Mouse (Mus musculus): Measurements from ENCODE around the gene Smco3. TPM values are rescaled to one million over a fixed set of nuclear protein-coding genes. Genes with fewer than 3 reads are reported as not detected.
"Not testable (repeated sequence)": the region's sequence is repeated elsewhere in the genome, so short reads cannot be mapped to it uniquely, and the experiment has no call there.

Smco3 gene
- polyA plus RNA-seq, 1 experiment from 2014 or later, result not detected

DNA sequence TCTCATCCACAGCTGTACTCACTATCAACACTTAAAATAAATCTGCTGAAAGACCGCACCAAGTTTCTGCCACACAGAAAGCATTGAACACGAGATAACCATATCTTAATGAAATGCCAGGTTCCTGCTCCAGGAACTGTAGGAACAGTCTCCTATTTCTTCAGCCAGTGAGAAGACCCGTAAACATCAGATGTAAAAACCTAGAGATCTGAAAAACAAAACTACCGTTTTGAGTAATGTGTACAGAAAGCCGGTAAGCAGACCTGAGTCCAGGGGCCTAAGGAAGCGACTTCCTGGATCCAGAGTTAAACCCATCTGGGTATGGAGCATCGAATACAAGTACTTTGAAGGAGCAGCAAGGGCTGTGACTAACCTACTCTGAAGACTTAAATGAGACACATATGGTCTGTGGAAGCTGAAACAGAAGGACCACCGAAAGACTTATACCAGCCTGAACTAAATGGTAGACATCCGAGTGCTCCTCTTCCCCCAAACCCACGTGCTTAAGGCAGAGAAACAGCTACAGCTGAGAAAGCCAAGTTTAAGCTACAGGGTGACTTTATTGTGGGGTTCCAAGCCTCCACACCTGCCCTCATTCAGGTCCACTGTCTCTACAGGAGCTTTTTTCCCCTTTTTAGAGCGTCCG is 32.0 kb downstream of the Smco3 start:
- H3K27me3 ChIP-seq (ENCODE audit: control insufficient read depth, insufficient read depth, low read length), result no peaks in the 10 kb centered on the region
- H3K36me3 ChIP-seq (ENCODE audit: control insufficient read depth, insufficient read depth, low read length), result no peaks in the 10 kb centered on the region
- H3K9ac ChIP-seq (ENCODE audit: low read length), result peak overlapping the region; percentile 99
- H3K4me2 ChIP-seq (ENCODE audit: low read depth, severe bottlenecking), result peak overlapping the region; percentile 69
- H3K27ac ChIP-seq (replicated peaks; ENCODE audit: low read depth, low read length), result peak overlapping the region; percentile 100
- peak; percentile 6 for ATAC-seq (ENCODE audit: insufficient number of reproducible peaks, low FRiP score, low TSS enrichment, low read depth)
- DNase-seq (ENCODE audit: low spot score), result no peak
- H3K4me3 ChIP-seq (ENCODE audit: low read depth, low read length), result peak overlapping the region; percentile 64
- H3K9me3 ChIP-seq (ENCODE audit: control insufficient read depth, low read length), result no peaks in the 10 kb centered on the region
- H3K4me1 ChIP-seq (ENCODE audit: control insufficient read depth, insufficient read depth, low read length), result peaks cover 7% of the 10 kb centered on the region; the same call in 1 of the 2 replicates
- WGBS, result 22% methylated on average over 12 of the region's 12 CpGs

DNA sequence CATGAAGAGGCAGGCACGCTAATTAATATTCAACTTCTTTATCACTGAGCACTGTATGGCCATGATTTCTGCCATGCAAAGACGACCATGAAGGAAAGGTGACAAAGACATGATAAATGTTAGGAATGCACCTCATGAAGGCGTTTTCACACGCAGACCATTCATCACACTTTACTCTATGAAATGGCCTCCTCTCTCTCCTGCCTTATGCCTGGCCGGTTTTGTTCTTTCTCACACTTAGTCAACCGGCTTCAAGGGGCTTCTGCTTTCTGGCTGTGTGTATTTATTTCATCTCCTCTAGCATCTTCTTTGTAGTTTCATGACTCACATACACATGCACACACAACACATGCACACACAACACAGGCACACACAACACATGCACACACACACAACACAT is 34.0 kb downstream of the Smco3 start:
- Histone ChIP-seq H3K9ac (ENCODE audit: low read length) (no peak overlapping the region), H3K9me3 (ENCODE audit: control insufficient read depth, low read length) (no peaks in the 10 kb centered on the region), H3K4me2 (ENCODE audit: low read depth, severe bottlenecking) (no peak overlapping the region), H3K27ac (replicated peaks; ENCODE audit: low read depth, low read length) (no peak overlapping the region), H3K27me3 (ENCODE audit: control insufficient read depth, insufficient read depth, low read length) (no peaks in the 10 kb centered on the region), H3K4me1 (ENCODE audit: control insufficient read depth, insufficient read depth, low read length) (peaks cover 7% of the 10 kb centered on the region; the same call in 1 of the 2 replicates), H3K4me3 (ENCODE audit: low read depth, low read length) (no peak overlapping the region), H3K36me3 (ENCODE audit: control insufficient read depth, insufficient read depth, low read length) (no peaks in the 10 kb centered on the region)
- no peak for ATAC-seq (ENCODE audit: insufficient number of reproducible peaks, low FRiP score, low TSS enrichment, low read depth)
- 86% methylated on average over 6 of the region's 6 CpGs for WGBS
- DNase-seq (ENCODE audit: low spot score), result no peak

DNA sequence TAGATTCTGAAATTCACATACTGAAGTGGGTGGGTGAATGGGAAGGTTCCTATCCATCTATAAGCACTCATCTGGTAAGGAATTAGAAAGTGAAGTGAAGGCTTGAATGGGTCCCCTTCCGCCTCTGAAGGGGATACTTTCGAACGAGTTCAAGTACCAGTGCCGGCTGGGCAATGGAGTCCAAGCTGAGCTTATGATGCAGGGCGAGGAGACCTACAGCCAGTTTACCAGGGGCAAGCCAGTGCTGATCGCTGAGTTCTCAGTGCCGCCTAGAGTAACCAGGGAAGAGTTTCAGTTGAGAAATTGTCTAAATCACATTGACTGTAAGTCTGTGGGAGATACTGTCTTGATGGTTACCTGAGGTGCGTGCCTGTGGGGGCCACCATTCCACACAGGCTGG is 34.5 kb downstream of the Smco3 start:
- WGBS, result 92% methylated on average over 8 of the region's 8 CpGs
- Histone ChIP-seq H3K9me3 (ENCODE audit: control insufficient read depth, low read length) (no peaks in the 10 kb centered on the region), H3K9ac (ENCODE audit: low read length) (no peak overlapping the region), H3K27ac (replicated peaks; ENCODE audit: low read depth, low read length) (no peak overlapping the region), H3K4me2 (ENCODE audit: low read depth, severe bottlenecking) (no peak overlapping the region), H3K36me3 (ENCODE audit: control insufficient read depth, insufficient read depth, low read length) (no peaks in the 10 kb centered on the region), H3K27me3 (ENCODE audit: control insufficient read depth, insufficient read depth, low read length) (no peaks in the 10 kb centered on the region), H3K4me1 (ENCODE audit: control insufficient read depth, insufficient read depth, low read length) (peaks cover 7% of the 10 kb centered on the region; the same call in 1 of the 2 replicates), H3K4me3 (ENCODE audit: low read depth, low read length) (no peak overlapping the region)
- peak; percentile 18 for DNase-seq (ENCODE audit: low spot score)
- no peak for ATAC-seq (ENCODE audit: insufficient number of reproducible peaks, low FRiP score, low TSS enrichment, low read depth)

DNA sequence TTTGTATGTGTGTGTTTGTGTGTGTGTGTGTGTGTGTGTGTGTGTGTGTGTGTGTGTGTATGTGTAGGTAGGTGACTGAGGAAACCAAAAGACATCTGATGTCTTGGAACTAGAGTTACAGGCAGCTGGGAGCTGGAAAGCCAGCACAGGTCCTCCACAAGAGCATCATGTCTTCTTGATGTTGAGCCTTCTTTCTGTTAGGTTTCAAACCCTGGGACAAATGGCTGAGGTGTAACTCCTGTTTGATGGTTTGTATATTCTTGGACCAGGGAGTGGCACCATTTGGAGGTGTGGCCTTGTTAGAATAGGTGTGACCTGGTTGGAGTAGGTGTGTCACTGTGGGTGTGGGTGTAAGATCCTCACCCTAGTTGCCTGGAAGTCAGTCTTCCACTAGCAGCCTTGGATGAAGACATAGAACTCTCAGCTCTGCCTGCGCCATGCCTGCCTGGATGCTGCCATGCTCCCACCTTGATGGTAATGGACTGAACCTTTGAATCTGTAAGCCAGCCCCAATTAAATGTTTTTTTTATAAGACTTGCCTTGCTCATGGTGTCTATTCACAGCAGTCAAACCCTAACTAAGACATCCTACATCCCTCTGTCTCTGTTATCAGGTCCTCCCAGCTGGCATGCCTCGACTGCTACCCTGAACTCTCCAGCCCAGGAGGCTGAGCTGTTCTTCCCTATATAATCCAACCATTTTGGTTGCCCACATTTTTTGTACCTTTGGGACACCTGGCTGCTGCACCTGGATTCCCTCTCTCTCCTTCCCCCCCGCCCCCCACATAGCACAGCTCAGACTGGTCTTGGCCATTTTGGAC is 37.2 kb downstream of the Smco3 start:
- H3K4me2 ChIP-seq (ENCODE audit: low read depth, severe bottlenecking); H3K4me3 ChIP-seq (ENCODE audit: low read depth, low read length); H3K36me3 ChIP-seq (ENCODE audit: control insufficient read depth, insufficient read depth, low read length); H3K27ac ChIP-seq (replicated peaks; ENCODE audit: low read depth, low read length); DNase-seq (ENCODE audit: low spot score); H3K9me3 ChIP-seq (ENCODE audit: control insufficient read depth, low read length); ATAC-seq (ENCODE audit: insufficient number of reproducible peaks, low FRiP score, low TSS enrichment, low read depth); H3K9ac ChIP-seq (ENCODE audit: low read length); H3K27me3 ChIP-seq (ENCODE audit: control insufficient read depth, insufficient read depth, low read length); H3K4me1 ChIP-seq (ENCODE audit: control insufficient read depth, insufficient read depth, low read length): not testable (repeated sequence)
- WGBS, result 83% methylated on average over 3 of the region's 3 CpGs

DNA sequence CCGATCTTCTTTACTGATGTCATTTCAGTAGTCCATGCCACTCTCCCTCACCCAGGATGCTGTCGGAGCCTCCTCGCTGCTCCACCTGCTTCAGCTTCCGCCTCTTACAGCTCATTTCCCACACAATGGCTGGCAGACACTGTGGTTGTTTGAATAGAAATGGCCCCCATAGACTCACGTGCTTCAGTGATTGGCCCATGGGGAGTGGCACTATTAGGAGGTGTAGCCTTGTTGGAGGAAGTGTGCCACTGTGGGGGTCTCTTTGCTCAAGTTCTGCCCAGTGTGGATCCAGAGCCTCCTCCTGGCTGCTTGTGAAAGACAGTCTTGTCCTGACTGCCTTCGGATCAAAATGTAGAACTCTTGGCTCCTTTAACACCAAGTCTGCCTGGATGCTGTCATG is 39.4 kb downstream of the Smco3 start:
- Histone ChIP-seq H3K36me3 (ENCODE audit: control insufficient read depth, insufficient read depth, low read length) (no peaks in the 10 kb centered on the region), H3K9me3 (ENCODE audit: control insufficient read depth, low read length) (no peaks in the 10 kb centered on the region), H3K27me3 (ENCODE audit: control insufficient read depth, insufficient read depth, low read length) (no peaks in the 10 kb centered on the region), H3K4me2 (ENCODE audit: low read depth, severe bottlenecking) (no peak overlapping the region), H3K4me3 (ENCODE audit: low read depth, low read length) (no peak overlapping the region), H3K27ac (replicated peaks; ENCODE audit: low read depth, low read length) (no peak overlapping the region), H3K4me1 (ENCODE audit: control insufficient read depth, insufficient read depth, low read length) (no peaks in the 10 kb centered on the region), H3K9ac (ENCODE audit: low read length) (no peak overlapping the region)
- 69% methylated on average over 6 of the region's 6 CpGs for WGBS
- no peak for ATAC-seq (ENCODE audit: insufficient number of reproducible peaks, low FRiP score, low TSS enrichment, low read depth)
- DNase-seq (ENCODE audit: low spot score), result no peak

DNA sequence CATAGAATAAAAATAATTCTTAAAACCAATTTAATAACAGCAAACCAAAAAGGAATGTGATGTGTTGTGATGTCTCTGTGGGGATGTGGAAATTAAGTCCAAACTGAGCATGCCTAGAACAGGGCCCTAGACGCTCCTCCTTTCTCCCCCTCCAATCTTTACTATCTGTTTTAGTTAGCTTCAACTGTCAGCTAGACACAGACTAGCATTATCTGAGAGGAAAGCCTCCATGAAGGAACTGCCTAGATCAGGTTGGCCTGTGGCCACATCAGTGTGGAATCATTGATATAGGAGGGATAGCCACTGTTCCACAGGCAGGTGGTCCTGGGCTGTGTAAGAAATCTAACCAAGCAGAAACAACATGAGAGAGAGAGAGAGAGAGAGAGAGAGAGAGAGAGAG is 40.1 kb downstream of the Smco3 start:
- WGBS, result 52% methylated on average over 1 of the region's 1 CpGs
- DNase-seq (ENCODE audit: low spot score), result no peak

DNA sequence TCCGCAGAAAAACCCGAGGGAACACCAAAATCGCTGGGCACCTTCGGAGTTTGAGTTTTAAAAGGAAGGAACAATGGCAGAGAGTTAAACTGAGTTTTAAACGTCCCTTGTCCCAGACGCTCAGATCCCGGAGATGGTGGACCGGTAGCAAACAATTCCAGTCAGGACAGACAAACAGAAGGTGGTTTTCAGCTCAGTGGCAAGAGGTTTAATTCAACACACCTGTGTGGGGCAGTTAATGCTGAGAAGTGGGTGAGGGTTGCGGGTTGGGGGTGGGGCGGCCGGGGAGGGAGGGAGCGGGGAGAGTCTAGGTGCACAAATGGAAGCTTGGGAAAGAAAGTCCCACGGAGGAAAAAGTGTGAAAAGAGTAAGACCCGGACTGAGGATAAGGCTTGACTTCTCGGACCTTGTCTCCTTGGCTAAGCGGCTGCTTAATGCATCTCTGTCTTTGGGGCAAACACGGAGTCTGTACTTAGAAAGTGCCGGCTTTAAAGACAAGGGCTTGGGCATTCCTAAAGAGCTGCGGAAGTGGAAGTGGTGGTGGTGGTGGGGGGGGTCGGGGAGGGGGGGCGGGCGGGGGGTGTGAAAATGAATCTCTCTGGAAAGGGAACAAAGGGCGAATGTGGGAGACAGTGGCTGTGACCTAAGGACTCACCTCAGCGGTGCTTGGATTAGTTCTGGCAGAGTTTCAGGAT is 41.3 kb downstream of the Smco3 start:
- WGBS, result under 1% methylated on average over 24 of the region's 24 CpGs
- peak overlapping the region; percentile 33 for H3K4me3 ChIP-seq (ENCODE audit: low read depth, low read length)
- no peaks in the 10 kb centered on the region for H3K36me3 ChIP-seq (ENCODE audit: control insufficient read depth, insufficient read depth, low read length)
- H3K9ac ChIP-seq (ENCODE audit: low read length), result peak overlapping the region; percentile 53
- peak overlapping the region; percentile 80 for H3K27ac ChIP-seq (replicated peaks; ENCODE audit: low read depth, low read length)
- ATAC-seq (ENCODE audit: insufficient number of reproducible peaks, low FRiP score, low TSS enrichment, low read depth) (0 out of 2 replicates have a peak, but pooled peaks have one; percentile 58), DNase-seq (ENCODE audit: low spot score) (peak; percentile 53)
- H3K4me2 ChIP-seq (ENCODE audit: low read depth, severe bottlenecking), result peak overlapping the region; percentile 76
- H3K27me3 ChIP-seq (ENCODE audit: control insufficient read depth, insufficient read depth, low read length), result no peaks in the 10 kb centered on the region
- H3K9me3 ChIP-seq (ENCODE audit: control insufficient read depth, low read length), result no peaks in the 10 kb centered on the region
- no peaks in the 10 kb centered on the region for H3K4me1 ChIP-seq (ENCODE audit: control insufficient read depth, insufficient read depth, low read length)

More for the DNA sequence above, 40.1 kb downstream of the Smco3 start:
- Histone ChIP-seq H3K27me3 (ENCODE audit: control insufficient read depth, insufficient read depth, low read length) (no peaks in the 10 kb centered on the region), H3K9ac (ENCODE audit: low read length) (no peak overlapping the region), H3K4me2 (ENCODE audit: low read depth, severe bottlenecking) (no peak overlapping the region), H3K4me1 (ENCODE audit: control insufficient read depth, insufficient read depth, low read length) (no peaks in the 10 kb centered on the region), H3K36me3 (ENCODE audit: control insufficient read depth, insufficient read depth, low read length) (no peaks in the 10 kb centered on the region), H3K27ac (replicated peaks; ENCODE audit: low read depth, low read length) (no peak overlapping the region), H3K4me3 (ENCODE audit: low read depth, low read length) (no peak overlapping the region), H3K9me3 (ENCODE audit: control insufficient read depth, low read length) (no peaks in the 10 kb centered on the region)
- ATAC-seq (ENCODE audit: insufficient number of reproducible peaks, low FRiP score, low TSS enrichment, low read depth), result no peak
